Mouse (Mus musculus): Measurements from ENCODE around the gene Acox2. TPM values are rescaled to one million over a fixed set of nuclear protein-coding genes. Genes with fewer than 3 reads are reported as not detected.

Acox2 gene
- polyA plus RNA-seq, 1 experiment from 2014 or later, result 0.23 TPM

- Histone ChIP-seq H3K27ac (ENCODE audit: low read depth, low read length) (no peak overlapping the region), H3K9ac (ENCODE audit: low read depth, low read length) (no peak overlapping the region), H3K27me3 (replicated peaks; ENCODE audit: control insufficient read depth, insufficient read depth, low read length) (no peaks in the 10 kb centered on the region), H3K4me3 (ENCODE audit: low read length) (no peak overlapping the region), H3K9me3 (ENCODE audit: control insufficient read depth, low read length) (no peaks in the 10 kb centered on the region), H3K4me2 (ENCODE audit: low read length) (no peak overlapping the region), H3K36me3 (ENCODE audit: control insufficient read depth, insufficient read depth, low read length) (no peaks in the 10 kb centered on the region), H3K4me1 (ENCODE audit: control insufficient read depth, insufficient read depth, low read depth, low read length) (no peaks in the 10 kb centered on the region; the same call in 1 of the 2 replicates)
- no peak for ATAC-seq
- 85% methylated on average over 6 of the region's 6 CpGs for WGBS
Observed at GRCm38 (mm10) chr14:8186278-8187045, 72.7 kb downstream of the Acox2 start.

GRCm38 (mm10) chr14:8183330-8183729 is 75.8 kb downstream of the Acox2 start:
- no peak for ATAC-seq
- Histone ChIP-seq H3K4me3 (ENCODE audit: low read length) (no peak overlapping the region), H3K9ac (ENCODE audit: low read depth, low read length) (no peak overlapping the region), H3K9me3 (ENCODE audit: control insufficient read depth, low read length) (no peaks in the 10 kb centered on the region), H3K4me1 (ENCODE audit: control insufficient read depth, insufficient read depth, low read depth, low read length) (no peaks in the 10 kb centered on the region; the same call in 1 of the 2 replicates), H3K4me2 (ENCODE audit: low read length) (no peak overlapping the region), H3K36me3 (ENCODE audit: control insufficient read depth, insufficient read depth, low read length) (no peaks in the 10 kb centered on the region), H3K27ac (ENCODE audit: low read depth, low read length) (no peak overlapping the region), H3K27me3 (replicated peaks; ENCODE audit: control insufficient read depth, insufficient read depth, low read length) (no peaks in the 10 kb centered on the region)
- whole genome bisulfite sequencing, result 70% methylated on average over 3 of the region's 3 CpGs

GRCm38 (mm10) chr14:8180371-8181035 is 78.7 kb downstream of the Acox2 start:
- WGBS, result 81% methylated on average over 4 of the region's 4 CpGs
- H3K9ac ChIP-seq (ENCODE audit: low read depth, low read length), result no peak overlapping the region
- no peaks in the 10 kb centered on the region for H3K4me1 ChIP-seq (ENCODE audit: control insufficient read depth, insufficient read depth, low read depth, low read length)
- H3K9me3 ChIP-seq (ENCODE audit: control insufficient read depth, low read length), result no peaks in the 10 kb centered on the region
- H3K27ac ChIP-seq (ENCODE audit: low read depth, low read length), result no peak overlapping the region
- H3K4me2 ChIP-seq (ENCODE audit: low read length), result no peak overlapping the region
- no peaks in the 10 kb centered on the region for H3K27me3 ChIP-seq (replicated peaks; ENCODE audit: control insufficient read depth, insufficient read depth, low read length)
- no peaks in the 10 kb centered on the region for H3K36me3 ChIP-seq (ENCODE audit: control insufficient read depth, insufficient read depth, low read length)
- H3K4me3 ChIP-seq (ENCODE audit: low read length), result no peak overlapping the region
- ATAC-seq, result no peak

GRCm38 (mm10) chr14:8176251-8176650 is 82.9 kb downstream of the Acox2 start:
- H3K27ac ChIP-seq (ENCODE audit: low read depth, low read length), result no peak overlapping the region
- WGBS, result 57% methylated on average over 5 of the region's 5 CpGs
- H3K9ac ChIP-seq (ENCODE audit: low read depth, low read length), result no peak overlapping the region
- no peaks in the 10 kb centered on the region for H3K27me3 ChIP-seq (replicated peaks; ENCODE audit: control insufficient read depth, insufficient read depth, low read length)
- H3K9me3 ChIP-seq (ENCODE audit: control insufficient read depth, low read length), result no peaks in the 10 kb centered on the region
- ATAC-seq, result no peak
- H3K4me1 ChIP-seq (ENCODE audit: control insufficient read depth, insufficient read depth, low read depth, low read length), result peaks cover 9% of the 10 kb centered on the region
- H3K36me3 ChIP-seq (ENCODE audit: control insufficient read depth, insufficient read depth, low read length), result no peaks in the 10 kb centered on the region
- H3K4me3 ChIP-seq (ENCODE audit: low read length), result no peak overlapping the region
- H3K4me2 ChIP-seq (ENCODE audit: low read length), result no peak overlapping the region

Other genes starting within 250 kb of the Acox2 start
- gene Rpp14, start 179.0 kb downstream of the Acox2 start, polyA plus RNA-seq (2015; fragmentation: Nextera tagmentation; extraction: Ambion mirVana), result 50.1 and 50.8 TPM in 2 replicates
- 67.9 and 70.4 TPM in 2 replicates for gene Pxk, start 161.1 kb downstream of the Acox2 start, polyA plus RNA-seq (2015; fragmentation: Nextera tagmentation; extraction: Ambion mirVana)
- gene Pdhb, start 86.3 kb downstream of the Acox2 start, polyA plus RNA-seq (2015; fragmentation: Nextera tagmentation; extraction: Ambion mirVana), result 274 and 298 TPM in 2 replicates
- 5.4 and 5.7 TPM in 2 replicates for gene Kctd6, start 45.2 kb downstream of the Acox2 start, polyA plus RNA-seq (2015; fragmentation: Nextera tagmentation; extraction: Ambion mirVana)
- 0.89 and 1.2 TPM in 2 replicates for gene Fam107a, start 58.7 kb upstream of the Acox2 start, polyA plus RNA-seq (2015; fragmentation: Nextera tagmentation; extraction: Ambion mirVana)
- gene Oit1, start 119.4 kb upstream of the Acox2 start, polyA plus RNA-seq (2015; fragmentation: Nextera tagmentation; extraction: Ambion mirVana), result not detected in 2 replicates